Mouse (Mus musculus) thymus, postnatal 25 days (tissue): ENCODE measurements around the gene Pappa.

Experiments used
- DNase-seq: peaks from one replicate; pipeline ENCODE4 v3.0.0; 2022

Pappa gene

GRCm38 (mm10) chr4:65278451-65279271 lies 154.7 kb downstream of the Pappa start:
- no peak for DNase-seq

- no peak for DNase-seq
Observed at GRCm38 (mm10) chr4:65279272-65279653, 155.3 kb downstream of the Pappa start.

GRCm38 (mm10) chr4:65279979-65280677 lies 156.2 kb downstream of the Pappa start:
- no peak for DNase-seq

- no peak for DNase-seq
Observed at GRCm38 (mm10) chr4:65280888-65281287, 156.9 kb downstream of the Pappa start.

- DNase-seq: no peak
Observed at GRCm38 (mm10) chr4:65283611-65284010, 159.6 kb downstream of the Pappa start.

- no peak for DNase-seq
Observed at GRCm38 (mm10) chr4:65285165-65285564, 161.2 kb downstream of the Pappa start.

GRCm38 (mm10) chr4:65289247-65289646 lies 165.3 kb downstream of the Pappa start:
- DNase-seq: no peak

GRCm38 (mm10) chr4:65295741-65296140 lies 171.8 kb downstream of the Pappa start:
- DNase-seq: no peak

GRCm38 (mm10) chr4:65296356-65296967 lies 172.5 kb downstream of the Pappa start:
- no peak for DNase-seq

GRCm38 (mm10) chr4:65296968-65297499 lies 173.1 kb downstream of the Pappa start:
- DNase-seq: no peak

- no peak for DNase-seq
Observed at GRCm38 (mm10) chr4:65298212-65299181, 174.5 kb downstream of the Pappa start.

GRCm38 (mm10) chr4:65299365-65299764 lies 175.4 kb downstream of the Pappa start:
- DNase-seq: no peak

GRCm38 (mm10) chr4:65300431-65300830 lies 176.5 kb downstream of the Pappa start:
- DNase-seq: no peak

- DNase-seq: no peak
Observed at GRCm38 (mm10) chr4:65302666-65303065, 178.7 kb downstream of the Pappa start.

- DNase-seq: no peak
Observed at GRCm38 (mm10) chr4:65317877-65318525, 194.0 kb downstream of the Pappa start.

- DNase-seq: no peak
Observed at GRCm38 (mm10) chr4:65321340-65321739, 197.4 kb downstream of the Pappa start.

GRCm38 (mm10) chr4:65321959-65322358 lies 198.0 kb downstream of the Pappa start:
- DNase-seq: no peak

- no peak for DNase-seq
Observed at GRCm38 (mm10) chr4:65325816-65326215, 201.8 kb downstream of the Pappa start.

GRCm38 (mm10) chr4:65328486-65329308 lies 204.7 kb downstream of the Pappa start:
- no peak for DNase-seq

- no peak for DNase-seq
Observed at GRCm38 (mm10) chr4:65333718-65334117, 209.7 kb downstream of the Pappa start.

- DNase-seq: no peak
Observed at GRCm38 (mm10) chr4:65341766-65342165, 217.8 kb downstream of the Pappa start.
